Mouse (Mus musculus): ENCODE measurements around the gene Eya4. TPM values are rescaled to one million over a fixed set of nuclear protein-coding genes. Genes with fewer than 3 reads are reported as not detected.

The Eya4 gene
- polyA plus RNA-seq, 1 experiment from 2014 or later = 0.49 TPM

DNA sequence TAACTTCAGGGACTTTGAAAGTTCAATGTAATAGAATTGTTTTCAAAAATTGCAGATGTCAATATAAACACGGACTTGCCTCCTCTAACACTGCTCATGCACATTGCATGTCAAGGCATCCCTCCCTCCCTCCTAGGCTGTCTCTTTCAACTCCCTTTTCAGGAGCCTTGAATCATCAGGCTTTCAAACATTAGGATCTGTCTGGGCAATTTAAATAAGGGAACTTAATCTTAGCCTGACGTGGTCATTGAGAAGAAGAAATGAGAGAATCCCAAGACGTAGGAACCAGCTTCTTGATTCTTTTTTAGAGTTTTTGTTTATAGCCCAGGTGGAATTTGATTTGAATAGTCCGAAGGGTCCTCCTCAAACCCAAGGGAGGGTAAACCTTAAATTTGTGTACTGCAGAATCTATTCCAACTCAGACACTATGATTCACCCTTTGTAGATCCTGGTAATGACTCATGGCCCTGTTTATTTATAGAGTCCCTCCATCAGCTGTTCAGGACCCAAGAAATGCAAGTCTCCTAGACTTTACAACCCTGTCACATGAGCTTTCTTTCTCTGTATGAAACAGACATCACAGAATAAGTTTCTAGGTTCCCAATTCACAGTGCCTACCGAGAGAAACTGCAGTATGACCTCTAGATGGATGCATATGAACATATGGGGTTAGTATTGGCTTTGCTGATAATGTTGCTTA is 173.1 kb downstream of the Eya4 start:
- no peak for ATAC-seq
- Histone ChIP-seq H3K4me3 (ENCODE audit: low read length) (no peak overlapping the region), H3K27ac (ENCODE audit: low read depth, low read length) (no peak overlapping the region), H3K4me1 (ENCODE audit: control insufficient read depth, insufficient read depth, low read depth, low read length) (no peaks in the 10 kb centered on the region), H3K27me3 (replicated peaks; ENCODE audit: control insufficient read depth, insufficient read depth, low read length) (no peaks in the 10 kb centered on the region), H3K9ac (ENCODE audit: low read depth, low read length) (no peak overlapping the region), H3K4me2 (ENCODE audit: low read length) (no peak overlapping the region), H3K9me3 (ENCODE audit: control insufficient read depth, low read length) (no peaks in the 10 kb centered on the region), H3K36me3 (ENCODE audit: control insufficient read depth, insufficient read depth, low read length) (no peaks in the 10 kb centered on the region)
- WGBS = 63% methylated on average over 5 of the region's 5 CpGs

DNA sequence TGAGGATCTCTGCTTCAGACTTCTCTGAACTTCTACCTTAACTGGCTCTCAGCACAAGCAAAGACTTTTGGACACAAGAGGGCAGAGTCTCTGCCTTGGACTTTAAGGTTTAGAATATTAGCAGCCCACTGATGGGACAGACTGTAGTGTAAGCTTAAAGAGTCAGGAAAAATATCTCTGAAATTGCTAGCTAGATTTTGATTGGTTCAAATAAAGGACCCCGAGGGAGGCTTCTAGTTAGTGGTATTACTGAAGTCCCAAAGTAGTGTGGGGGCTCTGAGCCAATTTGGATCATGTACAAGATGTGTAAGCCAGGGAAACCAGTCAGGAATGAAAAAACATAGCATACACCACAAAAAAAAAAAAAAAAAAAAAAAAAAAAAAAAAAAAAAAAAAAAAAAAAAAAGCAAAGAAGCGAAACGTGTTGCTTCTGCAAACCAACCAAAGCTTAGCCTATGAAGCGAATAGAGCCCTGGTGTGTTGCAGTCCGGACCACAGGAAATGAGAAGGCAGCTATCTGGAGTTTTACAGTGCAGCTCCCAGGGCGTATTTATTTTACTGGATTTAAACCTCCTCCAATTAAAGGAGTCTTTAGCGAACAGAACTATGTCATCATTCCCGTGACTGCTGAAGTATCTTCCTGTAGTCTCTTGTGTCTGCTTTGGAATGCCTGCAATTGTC is 173.8 kb downstream of the Eya4 start:
- Histone ChIP-seq H3K4me3 (ENCODE audit: low read length) (no peak overlapping the region), H3K27me3 (replicated peaks; ENCODE audit: control insufficient read depth, insufficient read depth, low read length) (no peaks in the 10 kb centered on the region), H3K36me3 (ENCODE audit: control insufficient read depth, insufficient read depth, low read length) (no peaks in the 10 kb centered on the region), H3K4me1 (ENCODE audit: control insufficient read depth, insufficient read depth, low read depth, low read length) (no peaks in the 10 kb centered on the region), H3K9ac (ENCODE audit: low read depth, low read length) (no peak overlapping the region), H3K9me3 (ENCODE audit: control insufficient read depth, low read length) (no peaks in the 10 kb centered on the region), H3K27ac (ENCODE audit: low read depth, low read length) (no peak overlapping the region), H3K4me2 (ENCODE audit: low read length) (no peak overlapping the region)
- 64% methylated on average over 8 of the region's 8 CpGs for WGBS
- no peak for ATAC-seq

DNA sequence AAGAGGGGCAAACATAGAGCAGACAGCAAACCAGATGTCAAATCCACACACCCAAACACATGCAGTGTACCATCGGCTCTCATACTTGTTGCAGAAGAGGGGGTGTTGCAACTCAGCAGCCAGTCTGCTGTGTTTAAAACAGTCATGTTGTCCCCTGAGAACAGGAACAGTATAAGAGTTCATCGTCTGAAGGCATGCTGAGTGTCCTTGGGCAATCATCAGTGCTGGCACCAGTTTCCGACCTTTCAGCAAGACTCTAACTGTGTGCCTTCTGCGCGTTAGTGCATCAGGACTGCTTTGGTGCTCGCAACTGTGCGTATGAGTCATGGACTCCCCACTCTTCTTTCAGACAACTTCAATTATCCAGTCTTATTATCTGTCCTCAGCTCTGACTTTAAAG is 179.0 kb downstream of the Eya4 start:
- H3K36me3 ChIP-seq (ENCODE audit: control insufficient read depth, insufficient read depth, low read length) = no peaks in the 10 kb centered on the region
- H3K4me1 ChIP-seq (ENCODE audit: control insufficient read depth, insufficient read depth, low read depth, low read length) = no peaks in the 10 kb centered on the region
- H3K27me3 ChIP-seq (replicated peaks; ENCODE audit: control insufficient read depth, insufficient read depth, low read length) = no peaks in the 10 kb centered on the region
- no peak overlapping the region for H3K4me3 ChIP-seq (ENCODE audit: low read length)
- no peak overlapping the region for H3K4me2 ChIP-seq (ENCODE audit: low read length)
- no peaks in the 10 kb centered on the region for H3K9me3 ChIP-seq (ENCODE audit: control insufficient read depth, low read length)
- H3K9ac ChIP-seq (ENCODE audit: low read depth, low read length) = no peak overlapping the region
- H3K27ac ChIP-seq (ENCODE audit: low read depth, low read length) = no peak overlapping the region
- no peak for ATAC-seq
- 79% methylated on average over 7 of the region's 7 CpGs for WGBS

- Histone ChIP-seq H3K9ac (ENCODE audit: low read depth, low read length) (no peak overlapping the region), H3K27ac (ENCODE audit: low read depth, low read length) (no peak overlapping the region), H3K4me1 (ENCODE audit: control insufficient read depth, insufficient read depth, low read depth, low read length) (no peaks in the 10 kb centered on the region), H3K36me3 (ENCODE audit: control insufficient read depth, insufficient read depth, low read length) (no peaks in the 10 kb centered on the region), H3K4me2 (ENCODE audit: low read length) (no peak overlapping the region), H3K9me3 (ENCODE audit: control insufficient read depth, low read length) (no peaks in the 10 kb centered on the region), H3K27me3 (replicated peaks; ENCODE audit: control insufficient read depth, insufficient read depth, low read length) (no peaks in the 10 kb centered on the region), H3K4me3 (ENCODE audit: low read length) (no peak overlapping the region)
- WGBS = 65% methylated on average over 7 of the region's 7 CpGs
- ATAC-seq = no peak
Observed at GRCm38 (mm10) chr10:23165089-23165642, 185.4 kb downstream of the Eya4 start.

GRCm38 (mm10) chr10:23159844-23160243 is 190.7 kb downstream of the Eya4 start:
- no peaks in the 10 kb centered on the region for H3K4me1 ChIP-seq (ENCODE audit: control insufficient read depth, insufficient read depth, low read depth, low read length)
- H3K4me2 ChIP-seq (ENCODE audit: low read length) = no peak overlapping the region
- no peaks in the 10 kb centered on the region for H3K27me3 ChIP-seq (replicated peaks; ENCODE audit: control insufficient read depth, insufficient read depth, low read length)
- WGBS = 52% methylated on average over 10 of the region's 10 CpGs
- peak; percentile 75 for ATAC-seq
- H3K9ac ChIP-seq (ENCODE audit: low read depth, low read length) = no peak overlapping the region
- no peak overlapping the region for H3K27ac ChIP-seq (ENCODE audit: low read depth, low read length)
- no peaks in the 10 kb centered on the region for H3K9me3 ChIP-seq (ENCODE audit: control insufficient read depth, low read length)
- no peak overlapping the region for H3K4me3 ChIP-seq (ENCODE audit: low read length)
- no peaks in the 10 kb centered on the region for H3K36me3 ChIP-seq (ENCODE audit: control insufficient read depth, insufficient read depth, low read length)

- no peaks in the 10 kb centered on the region for H3K9me3 ChIP-seq (ENCODE audit: control insufficient read depth, low read length)
- WGBS = 84% methylated on average over 11 of the region's 11 CpGs
- H3K4me1 ChIP-seq (ENCODE audit: control insufficient read depth, insufficient read depth, low read depth, low read length) = no peaks in the 10 kb centered on the region
- H3K9ac ChIP-seq (ENCODE audit: low read depth, low read length) = no peak overlapping the region
- H3K27ac ChIP-seq (ENCODE audit: low read depth, low read length) = no peak overlapping the region
- no peak for ATAC-seq
- no peaks in the 10 kb centered on the region for H3K36me3 ChIP-seq (ENCODE audit: control insufficient read depth, insufficient read depth, low read length)
- no peaks in the 10 kb centered on the region for H3K27me3 ChIP-seq (replicated peaks; ENCODE audit: control insufficient read depth, insufficient read depth, low read length)
- no peak overlapping the region for H3K4me3 ChIP-seq (ENCODE audit: low read length)
- H3K4me2 ChIP-seq (ENCODE audit: low read length) = no peak overlapping the region
Observed at GRCm38 (mm10) chr10:23159138-23159537, 191.4 kb downstream of the Eya4 start.

DNA sequence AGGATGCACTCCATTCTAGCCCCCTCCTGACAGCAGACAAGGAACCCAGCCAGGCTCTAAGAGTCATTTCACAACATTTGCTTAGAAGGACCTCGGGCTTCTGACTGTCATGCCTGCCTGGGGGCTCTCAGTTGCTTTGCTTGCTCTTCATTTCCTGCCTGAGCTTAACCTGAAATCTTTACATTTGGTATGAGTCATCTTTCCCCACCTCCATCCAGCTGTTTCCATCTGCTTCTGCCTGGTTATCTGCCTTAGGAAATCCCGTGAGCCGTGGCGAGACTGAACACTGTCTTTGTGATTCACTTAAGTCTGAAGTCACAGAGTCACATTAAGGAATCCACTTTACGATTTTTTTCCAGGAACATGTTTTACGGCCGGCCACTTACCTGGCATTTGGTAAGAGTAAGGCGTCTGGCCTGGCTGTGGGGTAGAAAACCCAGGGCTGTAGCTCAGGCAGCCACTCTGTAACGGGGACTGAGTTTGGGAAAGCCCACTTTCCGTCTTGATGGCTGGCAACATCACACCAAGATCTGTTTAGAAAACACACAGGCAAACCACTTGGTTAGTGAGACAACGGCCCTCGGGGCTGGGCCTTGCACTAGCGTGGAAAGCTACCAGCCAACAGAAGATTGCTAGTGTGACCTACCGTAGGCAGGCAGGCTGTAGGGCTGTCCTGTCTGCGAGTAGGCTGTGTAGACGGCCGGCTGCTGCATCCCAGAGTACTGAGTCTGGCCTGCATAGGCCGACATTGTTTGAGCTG is 193.5 kb downstream of the Eya4 start:
- H3K4me2 ChIP-seq (ENCODE audit: low read length) = no peak overlapping the region
- WGBS = 84% methylated on average over 18 of the region's 18 CpGs
- no peaks in the 10 kb centered on the region for H3K36me3 ChIP-seq (ENCODE audit: control insufficient read depth, insufficient read depth, low read length)
- no peak overlapping the region for H3K4me3 ChIP-seq (ENCODE audit: low read length)
- no peak overlapping the region for H3K9ac ChIP-seq (ENCODE audit: low read depth, low read length)
- H3K27ac ChIP-seq (ENCODE audit: low read depth, low read length) = no peak overlapping the region
- ATAC-seq = no peak
- no peaks in the 10 kb centered on the region for H3K27me3 ChIP-seq (replicated peaks; ENCODE audit: control insufficient read depth, insufficient read depth, low read length)
- H3K4me1 ChIP-seq (ENCODE audit: control insufficient read depth, insufficient read depth, low read depth, low read length) = no peaks in the 10 kb centered on the region
- no peaks in the 10 kb centered on the region for H3K9me3 ChIP-seq (ENCODE audit: control insufficient read depth, low read length)

DNA sequence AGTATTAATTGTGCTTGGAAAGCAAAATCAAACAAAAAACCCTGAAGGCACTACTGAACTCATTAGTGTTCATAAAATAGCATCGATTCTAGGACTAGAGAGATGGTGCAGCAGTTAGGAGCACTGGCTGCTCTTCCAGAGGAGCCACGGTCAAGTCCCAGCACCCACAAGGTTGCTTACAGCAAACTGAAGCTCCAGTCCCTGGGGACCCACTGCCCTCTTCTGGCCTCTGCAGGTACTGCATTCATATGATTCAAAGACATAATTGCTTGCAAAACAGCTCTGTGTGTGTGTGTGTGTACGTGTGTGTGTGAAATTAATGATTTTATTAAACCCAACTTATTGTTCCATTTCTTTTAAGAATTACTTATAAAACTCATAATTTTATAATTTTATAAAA is 200.2 kb downstream of the Eya4 start:
- no peak for ATAC-seq
- Histone ChIP-seq H3K9me3 (ENCODE audit: control insufficient read depth, low read length) (no peaks in the 10 kb centered on the region), H3K27ac (ENCODE audit: low read depth, low read length) (no peak overlapping the region), H3K4me3 (ENCODE audit: low read length) (no peak overlapping the region), H3K36me3 (ENCODE audit: control insufficient read depth, insufficient read depth, low read length) (no peaks in the 10 kb centered on the region), H3K4me2 (ENCODE audit: low read length) (no peak overlapping the region), H3K9ac (ENCODE audit: low read depth, low read length) (no peak overlapping the region), H3K4me1 (ENCODE audit: control insufficient read depth, insufficient read depth, low read depth, low read length) (no peaks in the 10 kb centered on the region), H3K27me3 (replicated peaks; ENCODE audit: control insufficient read depth, insufficient read depth, low read length) (no peaks in the 10 kb centered on the region)
- 86% methylated on average over 3 of the region's 3 CpGs for WGBS

DNA sequence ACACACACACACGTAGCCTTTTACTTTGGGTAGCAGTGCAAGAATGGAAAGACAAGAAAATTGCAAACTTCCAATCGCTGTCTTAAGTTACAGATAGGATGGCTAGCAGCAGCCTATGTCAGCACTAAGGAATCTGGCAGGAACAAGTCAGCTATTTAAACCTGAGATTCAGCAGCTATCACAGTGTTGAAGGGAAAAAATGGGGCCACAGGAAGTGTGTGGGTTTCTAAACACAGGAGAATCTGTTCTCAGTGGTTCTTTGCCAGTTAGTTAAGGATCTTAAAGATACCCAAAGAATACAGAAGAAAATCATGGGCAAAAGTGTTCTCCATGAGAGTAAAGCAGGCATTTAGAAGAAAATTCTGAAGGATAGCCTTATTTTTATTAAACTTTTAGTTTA is 206.0 kb downstream of the Eya4 start:
- Histone ChIP-seq H3K27ac (ENCODE audit: low read depth, low read length) (no peak overlapping the region), H3K4me2 (ENCODE audit: low read length) (no peak overlapping the region), H3K4me1 (ENCODE audit: control insufficient read depth, insufficient read depth, low read depth, low read length) (no peaks in the 10 kb centered on the region), H3K9me3 (ENCODE audit: control insufficient read depth, low read length) (no peaks in the 10 kb centered on the region), H3K36me3 (ENCODE audit: control insufficient read depth, insufficient read depth, low read length) (no peaks in the 10 kb centered on the region), H3K9ac (ENCODE audit: low read depth, low read length) (no peak overlapping the region), H3K27me3 (replicated peaks; ENCODE audit: control insufficient read depth, insufficient read depth, low read length) (no peaks in the 10 kb centered on the region), H3K4me3 (ENCODE audit: low read length) (no peak overlapping the region)
- WGBS = 86% methylated on average over 2 of the region's 2 CpGs
- ATAC-seq = no peak
